Mouse (Mus musculus) megakaryocyte, embryonic 14.5 days (primary cell): ENCODE data around the gene D11Wsu47e. TPM values are rescaled to one million over a fixed set of nuclear protein-coding genes. Genes with fewer than 3 reads are reported as not detected.

Source experiments
- H3K27me3 ChIP-seq: replicated peaks from 2 replicates; pipeline ENCODE3; 2012; ENCODE audit warnings: inconsistent platforms
- H3K36me3 ChIP-seq: replicated peaks from 2 replicates; pipeline ENCODE3; 2012; ENCODE audit warnings: low read length, inconsistent platforms, mixed read lengths
- H3K4me1 ChIP-seq: 2 replicates; pipeline ENCODE4 v1.6.1; 2012; ENCODE audit warnings: inconsistent platforms
- H3K4me3 ChIP-seq: replicated peaks from 2 replicates; pipeline ENCODE3; 2012; ENCODE audit warnings: moderate library complexity, mild to moderate bottlenecking, inconsistent platforms
- H3K9me3 ChIP-seq: 2 replicates; pipeline ENCODE4 v1.6.1; 2012; ENCODE audit warnings: inconsistent platforms
- FLI1 ChIP-seq: IDR thresholded peaks from 2 replicates; pipeline ENCODE4 v1.6.1; 2012; ENCODE audit warnings: low read length, inconsistent platforms, mixed read lengths
- GATA1 ChIP-seq: IDR thresholded peaks from 3 replicates; pipeline ENCODE4 v1.6.1; 2012; ENCODE audit warnings: mixed read lengths, low read length, inconsistent platforms, borderline replicate concordance
- polyA plus RNA-seq: library from polyadenylated mRNA; stranded (reverse); fragments of >175 nt; gene quantifications from 2 replicates; pipeline ENCODE4 v1.2.3, GENCODE M21; 2012; ENCODE audit warnings: low replicate concordance; ENCODE audit not compliant: insufficient read depth

D11Wsu47e gene
- polyA plus RNA-seq, 1 experiment: 5.2 TPM

GRCm38 (mm10) chr11:113715078-113715674 is 31.0 kb downstream of the D11Wsu47e start:
- H3K4me3 ChIP-seq: no peak overlapping the region
- TF ChIP-seq FLI1: no peak
- no peak for TF ChIP-seq GATA1
- no peaks in the 10 kb centered on the region for H3K36me3 ChIP-seq

GRCm38 (mm10) chr11:113716132-113716531 is 31.9 kb downstream of the D11Wsu47e start:
- peaks cover 9% of the 10 kb centered on the region for H3K4me1 ChIP-seq
- no peak overlapping the region for H3K4me3 ChIP-seq
- H3K36me3 ChIP-seq: no peaks in the 10 kb centered on the region
- peaks cover 33% of the 10 kb centered on the region for H3K27me3 ChIP-seq
- H3K9me3 ChIP-seq: no peaks in the 10 kb centered on the region
- no peak for TF ChIP-seq GATA1
- no peak for TF ChIP-seq FLI1

More at GRCm38 (mm10) chr11:113715078-113715674, 31.0 kb downstream of the D11Wsu47e start:
- H3K27me3 ChIP-seq: peaks cover 33% of the 10 kb centered on the region
- H3K4me1 ChIP-seq: peaks cover 13% of the 10 kb centered on the region
- no peaks in the 10 kb centered on the region for H3K9me3 ChIP-seq

GRCm38 (mm10) chr11:113717767-113718424 is 33.7 kb downstream of the D11Wsu47e start:
- TF ChIP-seq FLI1 (no peak), GATA1 (no peak)
- H3K36me3 ChIP-seq: no peaks in the 10 kb centered on the region

GRCm38 (mm10) chr11:113722405-113723090 is 38.3 kb downstream of the D11Wsu47e start:
- peaks cover 12% of the 10 kb centered on the region for H3K36me3 ChIP-seq
- no peaks in the 10 kb centered on the region for H3K4me1 ChIP-seq
- H3K9me3 ChIP-seq: no peaks in the 10 kb centered on the region
- no peak overlapping the region for H3K4me3 ChIP-seq
- TF ChIP-seq FLI1 (no peak), GATA1 (no peak)
- H3K27me3 ChIP-seq: peaks cover 24% of the 10 kb centered on the region

More at GRCm38 (mm10) chr11:113717767-113718424, 33.7 kb downstream of the D11Wsu47e start:
- H3K4me1 ChIP-seq: no peaks in the 10 kb centered on the region
- H3K4me3 ChIP-seq: no peak overlapping the region
- H3K27me3 ChIP-seq: peaks cover 34% of the 10 kb centered on the region
- H3K9me3 ChIP-seq: no peaks in the 10 kb centered on the region

GRCm38 (mm10) chr11:113725235-113726048 is 41.2 kb downstream of the D11Wsu47e start:
- Histone ChIP-seq H3K4me1 (peaks cover 3% of the 10 kb centered on the region; the same call in 1 of the 2 replicates), H3K4me3 (no peak overlapping the region), H3K9me3 (no peaks in the 10 kb centered on the region), H3K36me3 (peaks cover 34% of the 10 kb centered on the region), H3K27me3 (peaks cover 12% of the 10 kb centered on the region)
- TF ChIP-seq GATA1 (no peak), FLI1 (no peak)

- Histone ChIP-seq H3K4me1 (peaks cover 14% of the 10 kb centered on the region), H3K36me3 (peaks cover 34% of the 10 kb centered on the region), H3K4me3 (no peak overlapping the region), H3K27me3 (peaks cover 24% of the 10 kb centered on the region), H3K9me3 (no peaks in the 10 kb centered on the region)
- no peak for TF ChIP-seq FLI1
- no peak for TF ChIP-seq GATA1
Observed at GRCm38 (mm10) chr11:113726994-113727888, 43.0 kb downstream of the D11Wsu47e start.

- H3K27me3 ChIP-seq: peaks cover 24% of the 10 kb centered on the region
- H3K4me1 ChIP-seq: peaks cover 22% of the 10 kb centered on the region
- H3K36me3 ChIP-seq: peaks cover 34% of the 10 kb centered on the region
- H3K4me3 ChIP-seq: no peak overlapping the region
- TF ChIP-seq GATA1 (no peak), FLI1 (no peak)
- no peaks in the 10 kb centered on the region for H3K9me3 ChIP-seq
Observed at GRCm38 (mm10) chr11:113727992-113728391, 43.8 kb downstream of the D11Wsu47e start.

GRCm38 (mm10) chr11:113729239-113729638 is 45.0 kb downstream of the D11Wsu47e start:
- H3K27me3 ChIP-seq: peaks cover 22% of the 10 kb centered on the region
- H3K9me3 ChIP-seq: no peaks in the 10 kb centered on the region
- H3K4me3 ChIP-seq: no peak overlapping the region
- H3K36me3 ChIP-seq: peaks cover 34% of the 10 kb centered on the region
- peaks cover 34% of the 10 kb centered on the region for H3K4me1 ChIP-seq
- no peak for TF ChIP-seq FLI1
- TF ChIP-seq GATA1: no peak

GRCm38 (mm10) chr11:113729917-113730316 is 45.7 kb downstream of the D11Wsu47e start:
- no peak for TF ChIP-seq FLI1
- TF ChIP-seq GATA1: no peak
- Histone ChIP-seq H3K4me1 (peaks cover 39% of the 10 kb centered on the region), H3K27me3 (peaks cover 21% of the 10 kb centered on the region), H3K9me3 (no peaks in the 10 kb centered on the region), H3K36me3 (peaks cover 34% of the 10 kb centered on the region), H3K4me3 (no peak overlapping the region)
